Mouse (Mus musculus) neural tube, embryonic 14.5 days (tissue): ENCODE results near the gene Ppy. TPM values are rescaled to one million over a fixed set of nuclear protein-coding genes. Genes with fewer than 3 reads are reported as not detected.

ENCODE experiments used
- ATAC-seq: fragments of 200-750 bp; cut with Nextera tagmentation; 2 replicates; pipeline ENCODE4 v1.8.0; 2017; ENCODE audit warnings: low read depth, mild to moderate bottlenecking, moderate TSS enrichment, moderate library complexity
- H3K27ac ChIP-seq: fragments of 300-500 bp; sonication (generic); 2 replicates; pipeline ENCODE4 v1.5.1; 2014; ENCODE audit warnings: low read depth, mild to moderate bottlenecking, control low read depth, low read length, moderate library complexity, mixed read lengths
- H3K27me3 ChIP-seq: fragments of 300-500 bp; sonication (generic); 2 replicates; pipeline ENCODE4 v1.6.1; 2014; ENCODE audit warnings: low read length; ENCODE audit not compliant: control insufficient read depth, insufficient read depth
- H3K36me3 ChIP-seq: fragments of 300-500 bp; sonication (generic); 2 replicates; pipeline ENCODE4 v1.6.1; 2014; ENCODE audit warnings: low read length, mixed read lengths; ENCODE audit not compliant: control insufficient read depth, insufficient read depth
- H3K4me1 ChIP-seq: fragments of 300-500 bp; sonication (generic); 2 replicates; pipeline ENCODE4 v1.6.1; 2014; ENCODE audit warnings: low read length; ENCODE audit not compliant: control insufficient read depth, insufficient read depth
- H3K4me2 ChIP-seq: fragments of 300-500 bp; sonication (generic); 2 replicates; pipeline ENCODE4 v1.6.1; 2014; ENCODE audit warnings: mild to moderate bottlenecking, low read depth, low read length, control low read depth
- H3K4me3 ChIP-seq: fragments of 300-500 bp; sonication (generic); 2 replicates; pipeline ENCODE4 v1.5.1; 2014; ENCODE audit warnings: low read depth, low read length, control low read depth, mixed read lengths
- H3K9ac ChIP-seq: fragments of 300-500 bp; sonication (generic); replicated peaks from 2 replicates; pipeline ENCODE4 v1.6.1; 2014; ENCODE audit warnings: low read depth, mild to moderate bottlenecking, control low read depth, low read length, mixed read lengths
- H3K9me3 ChIP-seq: fragments of 300-500 bp; sonication (generic); 2 replicates; pipeline ENCODE4 v1.6.1; 2016; ENCODE audit warnings: low read length; ENCODE audit not compliant: control insufficient read depth
- WGBS: fragments of 180-500 bp; shearing (Covaris S2); extraction: QIAGEN DNeasy Blood & Tissue Kit; methylation state at CpG from one replicate; pipeline ENCODE4 v1.1.7; 2014; 5-methylcytosine and 5-hydroxymethylcytosine counted together
- polyA plus RNA-seq: library from polyadenylated mRNA; unstranded; fragments of >200 nt; fragmentation: Nextera tagmentation; extraction: Ambion mirVana; gene quantifications from 2 replicates; pipeline ENCODE4 v1.2.1, GENCODE M21; 2014

The Ppy gene
- polyA plus RNA-seq, 1 experiment from 2014 or later: not detected

DNA sequence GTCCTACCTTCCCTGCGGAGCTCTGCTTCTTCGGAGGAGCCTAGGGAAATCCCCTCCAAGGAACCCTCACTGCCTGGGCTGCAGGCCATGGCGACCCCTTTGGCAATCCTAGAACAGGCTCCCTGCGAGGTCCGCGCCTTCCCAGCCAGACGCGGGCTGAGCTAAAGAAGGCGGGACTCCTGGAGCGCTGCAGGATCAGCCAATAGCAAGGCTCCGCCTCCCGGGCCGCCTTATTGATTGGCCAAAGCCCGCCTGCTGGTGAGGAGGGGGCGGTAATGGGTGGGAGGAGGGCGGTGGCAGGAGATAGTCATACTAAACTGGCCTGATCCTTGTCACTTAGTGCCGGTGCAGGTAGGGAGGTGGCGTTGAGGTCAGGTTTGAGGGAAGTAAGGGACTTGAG lies 18.8 kb downstream of the Ppy start:
- no peaks in the 10 kb centered on the region; the same call in 1 of the 2 replicates for H3K36me3 ChIP-seq
- ATAC-seq: peak; percentile 84
- H3K27ac ChIP-seq: no peak overlapping the region
- peak overlapping the region; percentile 61 for H3K4me2 ChIP-seq
- H3K9ac ChIP-seq: peak overlapping the region; percentile 32
- no peaks in the 10 kb centered on the region for H3K27me3 ChIP-seq
- no peaks in the 10 kb centered on the region for H3K9me3 ChIP-seq
- 0% methylated on average over 18 of the region's 18 CpGs for WGBS
- peaks cover 9% of the 10 kb centered on the region for H3K4me1 ChIP-seq
- H3K4me3 ChIP-seq: peak overlapping the region; percentile 26

GRCm38 (mm10) chr11:102073722-102074121 lies 27.4 kb downstream of the Ppy start:
- Histone ChIP-seq H3K27me3 (no peaks in the 10 kb centered on the region), H3K27ac (no peak overlapping the region), H3K4me1 (no peaks in the 10 kb centered on the region), H3K36me3 (peaks cover 5% of the 10 kb centered on the region; the same call in 1 of the 2 replicates), H3K9ac (no peak overlapping the region), H3K9me3 (no peaks in the 10 kb centered on the region), H3K4me3 (no peak overlapping the region), H3K4me2 (no peak overlapping the region)
- 78% methylated on average over 14 of the region's 14 CpGs for WGBS
- ATAC-seq: no peak

DNA sequence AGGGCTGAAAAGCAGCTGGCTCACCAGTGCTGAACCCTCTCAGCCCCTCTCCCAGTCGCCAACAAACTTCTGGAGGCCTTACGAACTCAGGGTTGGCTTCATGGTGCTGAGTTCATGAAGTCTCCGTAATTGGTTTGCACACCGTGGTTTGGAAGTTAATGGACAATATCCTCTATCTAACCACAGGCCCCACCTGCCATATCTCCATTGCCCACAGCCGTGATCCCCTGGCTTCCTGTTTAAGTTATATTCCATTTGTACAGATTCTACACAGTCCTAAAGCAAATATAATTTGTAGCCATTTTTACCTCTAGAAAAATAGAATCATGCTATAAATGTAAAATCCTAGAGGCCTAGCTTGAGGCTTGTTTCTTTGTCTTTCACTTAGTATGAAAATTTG lies 28.4 kb downstream of the Ppy start:
- 83% methylated on average over 5 of the region's 5 CpGs for WGBS
- no peaks in the 10 kb centered on the region for H3K9me3 ChIP-seq
- no peak overlapping the region for H3K27ac ChIP-seq
- H3K36me3 ChIP-seq: peaks cover 5% of the 10 kb centered on the region; the same call in 1 of the 2 replicates
- no peak overlapping the region for H3K9ac ChIP-seq
- no peak overlapping the region for H3K4me2 ChIP-seq
- H3K27me3 ChIP-seq: no peaks in the 10 kb centered on the region
- no peaks in the 10 kb centered on the region for H3K4me1 ChIP-seq
- no peak overlapping the region for H3K4me3 ChIP-seq
- ATAC-seq: no peak

DNA sequence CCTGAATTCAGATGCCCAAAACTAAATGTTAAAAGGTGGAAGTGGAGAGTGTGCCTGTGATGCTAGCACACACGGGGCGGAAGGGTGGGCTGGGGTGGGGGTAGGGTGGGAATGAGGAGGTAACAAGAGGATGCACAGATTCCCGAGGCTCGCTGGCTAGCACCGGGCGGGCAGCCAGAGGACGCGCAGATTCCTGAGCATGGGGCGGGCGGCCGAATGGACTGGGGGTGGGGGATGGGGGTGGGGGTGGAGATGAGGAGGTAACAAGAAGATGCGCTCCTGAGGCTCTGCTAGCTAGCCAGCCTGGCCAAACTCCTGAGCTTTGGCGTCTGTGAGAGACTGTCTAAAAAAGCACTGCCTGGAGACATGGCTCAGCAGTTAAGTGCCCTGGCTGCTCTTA lies 30.7 kb downstream of the Ppy start:
- H3K36me3 ChIP-seq: peaks cover 5% of the 10 kb centered on the region; the same call in 1 of the 2 replicates
- 3% methylated on average over 13 of the region's 13 CpGs for WGBS
- no peaks in the 10 kb centered on the region for H3K9me3 ChIP-seq
- no peak overlapping the region for H3K4me3 ChIP-seq
- no peaks in the 10 kb centered on the region for H3K27me3 ChIP-seq
- H3K4me2 ChIP-seq: no peak overlapping the region
- no peaks in the 10 kb centered on the region for H3K4me1 ChIP-seq
- ATAC-seq: no peak
- no peak overlapping the region for H3K27ac ChIP-seq
- no peak overlapping the region for H3K9ac ChIP-seq

- H3K4me1 ChIP-seq: no peaks in the 10 kb centered on the region
- peaks cover 5% of the 10 kb centered on the region; the same call in 1 of the 2 replicates for H3K36me3 ChIP-seq
- H3K4me2 ChIP-seq: no peak overlapping the region
- no peak overlapping the region for H3K4me3 ChIP-seq
- no peak overlapping the region for H3K9ac ChIP-seq
- H3K27me3 ChIP-seq: no peaks in the 10 kb centered on the region
- H3K27ac ChIP-seq: no peak overlapping the region
- no peak for ATAC-seq
- H3K9me3 ChIP-seq: no peaks in the 10 kb centered on the region
- WGBS: 46% methylated on average over 11 of the region's 11 CpGs
Measured at GRCm38 (mm10) chr11:102069633-102070032, 31.5 kb downstream of the Ppy start.

- H3K9me3 ChIP-seq: no peaks in the 10 kb centered on the region
- no peak overlapping the region for H3K27ac ChIP-seq
- no peaks in the 10 kb centered on the region for H3K4me1 ChIP-seq
- no peak overlapping the region for H3K9ac ChIP-seq
- H3K27me3 ChIP-seq: no peaks in the 10 kb centered on the region
- H3K4me2 ChIP-seq: no peak overlapping the region
- H3K4me3 ChIP-seq: no peak overlapping the region
- peaks cover 8% of the 10 kb centered on the region for H3K36me3 ChIP-seq
- ATAC-seq: no peak
- WGBS: 49% methylated on average over 2 of the region's 2 CpGs
Measured at GRCm38 (mm10) chr11:102068969-102069368, 32.1 kb downstream of the Ppy start.

GRCm38 (mm10) chr11:102063076-102063475 lies 38.0 kb downstream of the Ppy start:
- Histone ChIP-seq H3K4me3 (no peak overlapping the region), H3K9me3 (no peaks in the 10 kb centered on the region), H3K27ac (no peak overlapping the region), H3K4me2 (no peak overlapping the region), H3K36me3 (peaks cover 20% of the 10 kb centered on the region), H3K9ac (no peak overlapping the region), H3K4me1 (0 out of 2 replicates have a peak, but pooled peaks cover 2% of the 10 kb centered on the region), H3K27me3 (no peaks in the 10 kb centered on the region; the same call in 1 of the 2 replicates)
- ATAC-seq: no peak
- WGBS: 78% methylated on average over 13 of the region's 13 CpGs

DNA sequence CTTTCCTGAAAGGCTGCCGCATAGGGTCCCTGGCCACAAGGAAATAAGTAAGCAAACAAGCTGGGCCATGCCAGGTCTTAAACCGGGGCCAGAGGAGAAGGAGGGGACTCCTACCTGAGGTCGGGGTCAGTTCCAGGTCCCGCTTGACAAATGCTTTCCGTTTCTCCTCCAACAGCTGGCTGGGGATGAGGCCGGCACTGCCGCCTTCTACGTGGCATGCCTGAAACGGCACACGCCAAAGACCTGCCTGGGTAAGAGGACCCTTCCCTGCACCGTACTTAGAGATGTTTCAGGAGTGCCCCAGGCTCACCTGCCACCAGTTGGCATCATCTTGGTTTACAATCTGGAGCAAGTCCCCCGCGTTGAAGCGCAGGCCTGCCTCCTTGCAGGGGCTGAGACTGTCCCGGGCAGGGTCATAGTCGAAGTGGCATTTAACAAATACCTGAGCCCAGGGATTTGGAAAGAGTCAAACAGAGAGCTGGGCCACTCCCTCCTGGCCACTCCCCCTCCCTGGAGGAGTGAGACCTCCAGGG lies 39.1 kb downstream of the Ppy start:
- no peak overlapping the region for H3K4me3 ChIP-seq
- no peak overlapping the region for H3K27ac ChIP-seq
- H3K4me2 ChIP-seq: no peak overlapping the region
- 0 out of 2 replicates have a peak, but pooled peaks cover 2% of the 10 kb centered on the region for H3K4me1 ChIP-seq
- peaks cover 20% of the 10 kb centered on the region for H3K36me3 ChIP-seq
- no peak overlapping the region for H3K9ac ChIP-seq
- no peaks in the 10 kb centered on the region; the same call in 1 of the 2 replicates for H3K27me3 ChIP-seq
- no peak for ATAC-seq
- no peaks in the 10 kb centered on the region for H3K9me3 ChIP-seq
- whole genome bisulfite sequencing: 30% methylated on average over 16 of the region's 16 CpGs

DNA sequence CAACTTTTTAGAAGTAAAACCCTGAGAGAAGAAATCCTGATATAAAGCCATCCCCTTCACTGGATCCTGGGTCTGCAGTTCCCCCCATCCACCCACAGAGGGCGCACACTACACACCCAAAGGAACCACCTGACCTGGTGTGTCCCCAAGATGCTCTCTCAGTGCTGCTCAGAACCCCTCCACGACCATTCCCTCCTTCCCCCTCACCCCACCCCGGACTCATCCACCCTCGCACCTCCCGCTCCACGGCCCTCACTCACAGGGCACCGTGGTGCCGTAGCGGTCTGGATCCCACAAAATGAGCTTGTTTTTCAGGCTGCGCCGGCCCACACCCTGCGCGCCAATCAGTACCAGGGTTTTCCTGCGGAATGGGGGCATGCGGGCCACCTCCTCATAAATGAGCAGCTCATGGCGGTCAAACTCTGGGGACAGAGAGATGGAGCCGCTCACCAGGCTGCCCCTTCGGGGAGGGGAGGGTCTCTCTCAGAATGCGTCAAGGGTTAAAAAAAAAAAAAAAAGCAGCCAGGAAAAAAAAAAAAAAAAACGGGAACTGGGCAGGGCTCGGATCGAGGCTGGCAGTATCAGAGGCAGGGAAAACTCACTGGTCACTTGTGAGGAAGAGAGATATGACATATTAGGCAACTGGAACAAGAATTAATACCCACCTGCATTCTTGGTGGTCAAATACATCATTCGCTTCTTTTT lies 39.7 kb downstream of the Ppy start:
- H3K27ac ChIP-seq: no peak overlapping the region

More for the DNA sequence above, 39.7 kb downstream of the Ppy start:
- peak; percentile 76 for ATAC-seq
- H3K4me1 ChIP-seq: 0 out of 2 replicates have a peak, but pooled peaks cover 2% of the 10 kb centered on the region
- H3K4me2 ChIP-seq: peak overlapping the region; percentile 77
- peak overlapping the region; percentile 41; the same call in 1 of the 2 replicates for H3K9ac ChIP-seq
- peaks cover 20% of the 10 kb centered on the region for H3K36me3 ChIP-seq
- 3% methylated on average over 23 of the region's 23 CpGs for WGBS
- H3K4me3 ChIP-seq: peak overlapping the region; percentile 35
- H3K27me3 ChIP-seq: no peaks in the 10 kb centered on the region; the same call in 1 of the 2 replicates
- no peaks in the 10 kb centered on the region for H3K9me3 ChIP-seq
